Comparison of ENCODE assay signal across 29 mouse cellular contexts in the genomic region with DNA sequence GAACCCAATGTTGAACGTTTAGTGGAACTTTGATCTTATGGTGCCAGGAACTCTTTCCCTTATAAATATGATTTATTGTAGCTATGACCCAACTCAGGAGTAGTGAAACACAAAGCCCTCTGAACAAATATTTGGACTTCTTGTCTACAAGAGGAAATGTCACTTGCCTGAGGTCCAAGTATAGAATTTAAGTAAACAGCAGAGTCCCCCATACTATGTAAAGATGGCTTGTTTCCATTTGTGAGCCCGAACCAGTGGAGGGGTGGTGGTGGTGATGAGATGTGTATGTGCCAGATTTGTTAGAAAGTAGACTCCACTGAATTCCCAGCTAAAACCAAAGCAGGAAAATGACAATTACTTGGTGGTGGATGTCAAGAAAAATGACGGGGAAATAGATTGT.
"Had no signal": no experiment of that assay in that cellular context is flagged by ENCODE, and none has a peak within 500 bp of the region (broad histone marks: within the 10 kb centered on the region; RNA-seq: fewer than 3 reads in every experiment).

No protein-coding gene starts in this region.

- H3K27me3 ChIP-seq: limb, embryonic 12.5 days; limb, embryonic 13.5 days; liver, embryonic 12.5 days; liver, embryonic 13.5 days; liver, embryonic 15.5 days; megakaryocyte, embryonic 14.5 days; midbrain, embryonic 12.5 days; midbrain, embryonic 13.5 days; midbrain, embryonic 15.5 days; neural tube, embryonic 12.5 days had no signal

- H3K9me3 ChIP-seq: limb, embryonic 10.5 days; limb, embryonic 12.5 days; limb, embryonic 13.5 days; limb, embryonic 15.5 days; liver, embryonic 12.5 days; liver, embryonic 13.5 days; liver, embryonic 15.5 days; midbrain, embryonic 10.5 days; midbrain, embryonic 12.5 days; midbrain, embryonic 13.5 days; midbrain, embryonic 15.5 days; neural tube, embryonic 12.5 days had no signal

- DNase-seq: layer of hippocampus, postnatal 36 days; left cerebral cortex, postnatal 4 days; liver; liver, embryonic 13.5 days; liver, postnatal 0 days; lung, adult 18-20 months; lung, postnatal 10 days; lung, postnatal 14 days; lung, postnatal 4 days; midbrain, embryonic 14.5 days had no signal

- H3K27ac ChIP-seq: left cerebral cortex, adult 2 months; limb, embryonic 10.5 days; limb, embryonic 12.5 days; limb, embryonic 13.5 days; limb, embryonic 15.5 days; liver, embryonic 12.5 days; liver, embryonic 13.5 days; liver, embryonic 14.5 days; liver, embryonic 15.5 days; macrophage; midbrain, embryonic 10.5 days; midbrain, embryonic 12.5 days; midbrain, embryonic 13.5 days; midbrain, embryonic 15.5 days; neural tube, embryonic 12.5 days had no signal

- H3K4me2 ChIP-seq: limb, embryonic 12.5 days; limb, embryonic 13.5 days; limb, embryonic 15.5 days; liver, embryonic 11.5 days; liver, embryonic 12.5 days; liver, embryonic 13.5 days; liver, embryonic 15.5 days; midbrain, embryonic 11.5 days; midbrain, embryonic 12.5 days; midbrain, embryonic 13.5 days; midbrain, embryonic 15.5 days; neural tube, embryonic 12.5 days had no signal

- H3K4me1 ChIP-seq: liver, embryonic 12.5 days; liver, embryonic 13.5 days; liver, embryonic 15.5 days; megakaryocyte, embryonic 14.5 days; midbrain, embryonic 12.5 days; neural tube, embryonic 12.5 days had no signal

- ATAC-seq: liver, embryonic 12.5 days; liver, postnatal 0 days; midbrain, embryonic 13.5 days; midbrain, embryonic 15.5 days; midbrain, embryonic 16.5 days had no signal

- H3K9ac ChIP-seq: limb, embryonic 12.5 days; limb, embryonic 13.5 days; limb, embryonic 15.5 days; liver, embryonic 12.5 days; liver, embryonic 13.5 days; liver, embryonic 14.5 days; liver, embryonic 15.5 days; liver, postnatal 0 days; midbrain, embryonic 12.5 days; midbrain, embryonic 13.5 days; midbrain, embryonic 15.5 days; neural tube, embryonic 12.5 days had no signal

- H3K36me3 ChIP-seq: limb, embryonic 10.5 days; limb, embryonic 12.5 days; limb, embryonic 13.5 days; limb, embryonic 15.5 days; liver, embryonic 12.5 days; liver, embryonic 13.5 days; liver, embryonic 15.5 days; midbrain, embryonic 10.5 days; midbrain, embryonic 12.5 days; midbrain, embryonic 13.5 days; midbrain, embryonic 15.5 days; neural tube, embryonic 12.5 days had no signal

- H3K4me3 ChIP-seq: left cerebral cortex, adult 2 months; limb, embryonic 10.5 days; limb, embryonic 12.5 days; limb, embryonic 13.5 days; limb, embryonic 15.5 days; liver, embryonic 12.5 days; liver, embryonic 13.5 days; liver, embryonic 15.5 days; megakaryocyte, embryonic 14.5 days; midbrain, embryonic 10.5 days; midbrain, embryonic 12.5 days; midbrain, embryonic 13.5 days; midbrain, embryonic 15.5 days; myocyte; neural tube, embryonic 12.5 days had no signal
